Mouse (Mus musculus) stomach, adult 2 months (tissue): ENCODE data around the gene C1qtnf4. TPM values are rescaled to one million over a fixed set of nuclear protein-coding genes. Genes with fewer than 3 reads are reported as not detected.

Experiments used
- polyA plus RNA-seq: library from polyadenylated mRNA; depleted of rRNA; stranded (reverse); fragments of >200 nt; gene quantifications from 2 replicates; pipeline ENCODE4 v1.2.3, GENCODE M21; 2012; rRNA removed

The C1qtnf4 gene
- 15.3 and 40.4 TPM in 2 replicates for polyA plus RNA-seq

GRCm38 (mm10) chr2:90885218-90886041 is at the start of gene C1qtnf4:
TSS of gene C1qtnf4 (plus strand) at chr2:90885860.

DNA sequence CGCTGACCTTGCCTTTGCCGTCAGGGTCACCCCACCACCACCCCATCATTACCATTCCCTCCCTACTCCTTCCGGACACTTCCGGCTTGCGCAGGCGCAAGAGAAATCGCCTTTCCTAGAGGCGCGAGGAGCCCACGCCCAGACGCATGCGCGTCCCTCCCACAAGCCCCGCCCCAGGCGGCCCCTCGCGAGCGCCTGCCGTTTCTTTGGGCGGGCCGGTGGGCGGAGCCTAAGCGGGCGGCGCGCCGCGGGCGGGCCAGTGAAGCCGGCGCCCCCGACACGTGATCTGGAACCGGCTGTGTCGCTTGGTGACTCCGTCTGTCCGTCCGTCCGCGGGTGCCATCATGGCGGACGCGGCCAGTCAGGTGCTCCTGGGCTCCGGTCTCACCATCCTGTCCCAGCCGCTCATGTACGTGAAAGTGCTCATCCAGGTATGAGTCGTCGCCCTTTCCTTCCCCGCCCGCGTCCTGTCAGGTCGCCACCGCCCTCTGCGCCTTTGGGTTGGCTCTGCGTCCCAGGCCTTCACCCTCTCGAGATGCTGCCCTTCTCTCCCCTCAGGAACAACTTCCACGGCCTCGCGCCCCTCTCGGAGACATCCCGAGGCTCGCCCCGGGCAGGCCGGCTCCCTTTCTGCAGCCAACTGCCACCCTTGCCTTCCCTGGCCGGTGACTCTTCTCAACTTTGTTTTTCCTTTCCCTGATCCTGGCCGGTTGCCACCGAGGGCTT is 38.5 kb upstream of the C1qtnf4 start, which contains the start of gene Mtch2:
Gene Mtch2, plus strand, starts transcription at position 201 of the 726 bp plus-strand sequence.

DNA sequence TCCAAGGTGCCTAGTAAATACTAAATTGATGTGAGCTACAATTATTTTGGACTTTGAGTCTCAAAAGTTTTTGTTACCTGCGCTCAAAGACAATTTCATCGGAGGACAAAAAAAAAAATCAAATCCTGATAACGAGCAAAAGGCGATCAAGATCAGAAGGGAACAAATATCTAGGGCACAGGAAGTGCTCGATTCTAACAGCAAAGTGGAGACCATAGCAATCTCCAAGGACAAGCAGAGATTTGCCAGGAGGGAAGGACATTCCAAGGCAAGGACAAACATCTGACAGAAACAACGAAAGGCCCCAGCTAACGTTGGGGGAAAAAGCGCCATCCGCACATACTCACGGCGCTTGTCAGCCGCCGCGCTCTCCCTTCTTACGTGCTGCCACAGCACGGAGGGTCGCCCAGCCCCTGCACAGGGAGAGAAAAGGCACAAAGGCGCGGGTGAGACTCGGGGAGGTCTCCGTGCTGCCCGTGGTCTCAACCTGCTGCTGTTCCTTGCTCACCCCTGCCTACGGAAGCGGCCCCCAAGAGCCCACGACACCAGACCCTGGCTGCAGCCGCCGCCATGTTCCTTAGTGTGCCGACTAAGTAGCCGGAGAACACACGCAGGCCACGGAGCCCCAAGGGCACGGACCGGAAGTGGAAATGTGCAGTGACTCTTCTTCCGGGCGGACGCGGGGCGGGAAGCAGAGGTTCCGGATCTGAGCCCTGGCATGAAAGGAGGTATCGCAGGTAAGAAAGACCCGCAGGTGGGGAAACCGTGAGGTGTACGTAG is 18.6 kb downstream of the C1qtnf4 start, which contains the start of the genes Kbtbd4 and Ndufs3:
Gene Kbtbd4, plus strand, starts transcription at position 665 of the 780 bp plus-strand sequence.
Gene Ndufs3, minus strand, starts transcription at position 752 of the 780 bp plus-strand sequence.

Other genes starting within 250 kb of the C1qtnf4 start
- gene Nup160, start 208.6 kb upstream of the C1qtnf4 start, polyA plus RNA-seq = 0.39 and 1.4 TPM in 2 replicates
- 7.0 and 10.4 TPM in 2 replicates for gene Fnbp4, start 140.5 kb upstream of the C1qtnf4 start, polyA plus RNA-seq
- 0.06 and 0.16 TPM in 2 replicates for gene Agbl2, start 103.1 kb upstream of the C1qtnf4 start, polyA plus RNA-seq
- 10.6 and 13.3 TPM in 2 replicates for gene Mtch2, start 38.7 kb upstream of the C1qtnf4 start, polyA plus RNA-seq
- gene Kbtbd4, start 18.9 kb downstream of the C1qtnf4 start, polyA plus RNA-seq = 5.2 and 5.5 TPM in 2 replicates
- gene Ndufs3, start 19.0 kb downstream of the C1qtnf4 start, polyA plus RNA-seq = 61.9 and 81.8 TPM in 2 replicates
- 10.4 and 11.2 TPM in 2 replicates for gene Celf1, start 54.5 kb downstream of the C1qtnf4 start, polyA plus RNA-seq
- 1.3 and 1.4 TPM in 2 replicates for gene Rapsn, start 149.8 kb downstream of the C1qtnf4 start, polyA plus RNA-seq
- gene Psmc3, start 168.1 kb downstream of the C1qtnf4 start, polyA plus RNA-seq = 20.1 and 21.7 TPM in 2 replicates
- gene Slc39a13, start 184.6 kb downstream of the C1qtnf4 start, polyA plus RNA-seq = 28.1 and 29.9 TPM in 2 replicates
- 9.2 and 13.9 TPM in 2 replicates for gene Spi1, start 196.5 kb downstream of the C1qtnf4 start, polyA plus RNA-seq
- 0.02 TPM in 1 of 2 replicates, not detected in the other for gene Mybpc3, start 232.3 kb downstream of the C1qtnf4 start, polyA plus RNA-seq